In the genomic region with DNA sequence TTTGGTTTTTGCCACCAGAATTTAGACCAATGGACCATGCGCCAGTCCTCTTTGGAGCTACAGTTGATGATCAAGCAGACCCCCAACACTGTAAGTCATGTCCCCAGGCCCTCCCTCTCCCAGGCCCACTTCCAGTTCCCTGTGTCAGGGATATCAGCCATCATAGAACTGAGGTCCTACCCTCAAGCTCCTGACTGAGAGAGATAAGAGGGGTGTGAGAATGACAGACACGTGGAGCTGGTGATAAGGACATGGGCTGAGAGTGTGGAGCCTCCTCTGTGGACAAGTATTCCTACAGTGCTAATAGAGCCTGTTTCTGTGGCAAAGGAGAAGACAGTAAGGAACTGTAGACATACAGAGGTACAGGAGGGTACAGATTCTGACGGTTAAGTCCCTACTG, we compare ENCODE assay signal across 25 mouse cellular contexts. TPM values are rescaled to one million over a fixed set of nuclear protein-coding genes. Genes with fewer than 3 reads are reported as not detected.
A peak's percentile ranks its signal among the peaks of the same experiment; 100 is the strongest.
DNase-seq lines count a peak whose midpoint lies in the region; ATAC-seq and TF ChIP-seq lines count a peak whose summit lies in the region.
"Had no signal": no experiment of that assay in that cellular context is flagged by ENCODE, and none has a peak within 500 bp of the region (broad histone marks: within the 10 kb centered on the region; RNA-seq: fewer than 3 reads in every experiment).

No protein-coding gene starts in this region.

- H3K9me3 ChIP-seq in heart, embryonic 12.5 days (replicated peaks) = no peaks in the 10 kb centered on the region
- H3K9me3 ChIP-seq in MEL (replicated peaks; ENCODE audit: insufficient read depth, low read length) = no peaks in the 10 kb centered on the region
- H3K9me3 ChIP-seq in liver, embryonic 15.5 days (replicated peaks) = no peaks in the 10 kb centered on the region
- H3K9me3 ChIP-seq: embryonic facial prominence, embryonic 10.5 days; limb, embryonic 12.5 days had no signal

- H3K4me2 ChIP-seq in heart, embryonic 12.5 days = no peak overlapping the region
- peak overlapping the region; percentile 61 for H3K4me2 ChIP-seq in liver, embryonic 15.5 days
- H3K4me2 ChIP-seq: limb, embryonic 12.5 days had no signal

- no peaks in the 10 kb centered on the region for H3K27me3 ChIP-seq in heart, embryonic 12.5 days (replicated peaks)
- H3K27me3 ChIP-seq in MEL (ENCODE audit: control insufficient read depth in 1 of 2, insufficient read depth in 2 of 2, low read length in 2 of 2) = no peaks in the 10 kb centered on the region
- H3K27me3 ChIP-seq in liver, embryonic 15.5 days = no peaks in the 10 kb centered on the region

- H3K4me3 ChIP-seq in heart, embryonic 12.5 days = no peak overlapping the region
- H3K4me3 ChIP-seq in MEL (ENCODE audit: control insufficient read depth in 1 of 2, insufficient read depth in 1 of 2, low read depth in 2 of 2, low read length in 2 of 2) = no peak overlapping the region
- 0 out of 2 replicates have a peak overlapping the region, but pooled peaks have one; percentile 6 for H3K4me3 ChIP-seq in liver, embryonic 15.5 days (replicated peaks)
- H3K4me3 ChIP-seq: embryonic facial prominence, embryonic 10.5 days; left cerebral cortex, adult 2 months; limb, embryonic 12.5 days had no signal

- TF ChIP-seq POLR2A in MEL (IDR thresholded peaks at IDR 0.05; ENCODE audit: control insufficient read depth in 1 of 2, insufficient read depth in 1 of 2, low read depth in 1 of 2, low read length in 2 of 2, poor library complexity in 1 of 2) = no peak

- ATAC-seq in heart, embryonic 12.5 days (ENCODE audit: insufficient number of reproducible peaks, low FRiP score) = peak; percentile 90
- ATAC-seq in erythroblast, adult 5-6 weeks (replicated peaks; ENCODE audit: low FRiP score, poor library complexity, severe bottlenecking) = peak; percentile 84
- ATAC-seq in liver, embryonic 15.5 days (ENCODE audit: insufficient read depth) = peak; percentile 97
- ATAC-seq: hindbrain, postnatal 0 days had no signal

- DNase-seq in heart, adult 18-20 months = no peak
- peak; percentile 85 for DNase-seq in MEL (ENCODE audit: low read depth, low spot score)
- no peak for DNase-seq in cerebellum, adult 11 months
- DNase-seq in urinary bladder, postnatal 10 days (ENCODE audit: low spot score) = no peak
- DNase-seq in retina, postnatal 1 day = no peak
- DNase-seq: cerebellum, adult 9-11 months; gastrocnemius, postnatal 25 days; right cerebral cortex, postnatal 25 days; thymus, postnatal 4 days had no signal

- peaks cover 90% of the 10 kb centered on the region for H3K36me3 ChIP-seq in heart, embryonic 12.5 days
- H3K36me3 ChIP-seq in MEL (ENCODE audit: control insufficient read depth in 1 of 2, insufficient read depth in 2 of 2, low read length in 2 of 2) = peaks cover 13 to 36% of the 10 kb centered on the region in 2 experiments
- H3K36me3 ChIP-seq in liver, embryonic 15.5 days (replicated peaks) = peaks cover 88% of the 10 kb centered on the region

- H3K79me2 ChIP-seq in MEL (ENCODE audit: control insufficient read depth, insufficient read depth, low read length, poor library complexity) = no peaks in the 10 kb centered on the region

- 47% methylated on average over 3 of the region's 3 CpGs for WGBS in heart, embryonic 12.5 days
- 28% methylated on average over 3 of the region's 3 CpGs for WGBS in liver, embryonic 15.5 days (ENCODE audit: insufficient replicate concordance)

- TF ChIP-seq RAD21 in MEL (IDR thresholded peaks at IDR 0.05; ENCODE audit: low read depth, low read length) = no peak

- no peak overlapping the region for H3K9ac ChIP-seq in heart, embryonic 12.5 days
- no peak overlapping the region for H3K9ac ChIP-seq in MEL (ENCODE audit: control insufficient read depth, low read depth, low read length, poor library complexity, severe bottlenecking)
- H3K9ac ChIP-seq in liver, embryonic 15.5 days = peak overlapping the region; percentile 42; the same call in 1 of the 2 replicates
- H3K9ac ChIP-seq: limb, embryonic 12.5 days had no signal

- H3K27ac ChIP-seq in heart, embryonic 12.5 days (ENCODE audit: poor library complexity, severe bottlenecking) = 0 out of 2 replicates have a peak overlapping the region, but pooled peaks have one; percentile 47
- H3K27ac ChIP-seq in MEL (ENCODE audit: control insufficient read depth, low read depth, low read length) = peak overlapping the region; percentile 86
- H3K27ac ChIP-seq in liver, embryonic 15.5 days (replicated peaks) = peak overlapping the region; percentile 95
- H3K27ac ChIP-seq: embryonic facial prominence, embryonic 10.5 days; hindbrain, postnatal 0 days; left cerebral cortex, adult 2 months; limb, embryonic 12.5 days had no signal

- peak; percentile 90 to 93 for TF ChIP-seq EP300 in MEL (IDR thresholded peaks at IDR 0.05; ENCODE audit: low read depth in 1 of 2, low read length in 2 of 2)

- no peak for TF ChIP-seq CTCF in MEL (IDR thresholded peaks at IDR 0.05 in 2 of 3, conservative IDR thresholded peaks at IDR 0.05 in 1 of 3; ENCODE audit: control insufficient read depth in 1 of 3, insufficient read depth in 1 of 3, low read depth in 2 of 3, low read length in 3 of 3, poor library complexity in 1 of 3, severe bottlenecking in 1 of 3)

- H3K4me1 ChIP-seq in heart, embryonic 12.5 days (replicated peaks) = peaks cover 7% of the 10 kb centered on the region; the same call in 1 of the 2 replicates
- peaks cover 23 to 30% of the 10 kb centered on the region in 2 experiments for H3K4me1 ChIP-seq in MEL (ENCODE audit: control insufficient read depth in 1 of 2, insufficient read depth in 2 of 2, low read length in 2 of 2)
- peaks cover 48% of the 10 kb centered on the region for H3K4me1 ChIP-seq in liver, embryonic 15.5 days (replicated peaks)
- H3K4me1 ChIP-seq: embryonic facial prominence, embryonic 10.5 days; limb, embryonic 12.5 days had no signal

TF ChIP-seq in MEL, 35 proteins besides CTCF, POLR2A, EP300 and RAD21 (continues in another document):
- TF ChIP-seq MYB (IDR thresholded peaks at IDR 0.05; ENCODE audit: low read depth, low read length) (no peak), USF1 (IDR thresholded peaks at IDR 0.05; ENCODE audit: low read depth, low read length) (peak; percentile 68), TCF12 (IDR thresholded peaks at IDR 0.05; ENCODE audit: low read depth, low read length) (peak; percentile 97), NRF1 (IDR thresholded peaks at IDR 0.05; ENCODE audit: insufficient read depth, low read depth, low read length, poor library complexity, severe bottlenecking) (no peak), E2F4 (IDR thresholded peaks at IDR 0.05; ENCODE audit: borderline replicate concordance, low read depth, low read length) (no peak), POLR2AphosphoS2 (IDR thresholded peaks at IDR 0.05; ENCODE audit: low read length) (no peak)

RNA-seq across cellular contexts. Expression of gene Nlgn3, which starts 11.4 kb away (rescaled TPM):
- 2.2 and 2.9 TPM in 2 replicates for polyA plus RNA-seq in heart, embryonic 12.5 days (2016; fragmentation: Nextera tagmentation; extraction: Ambion mirVana)
- under 1 TPM; 0.39 to 0.74 TPM for total RNA-seq in heart, adult 18-20 months (2021)
- total RNA-seq in MEL (2012; rRNA removed) = 0.03 and 0.04 TPM in 2 replicates
- polyA plus RNA-seq in MEL (2012; ENCODE audit: insufficient read depth in 1 of 2, insufficient read length in 2 of 2, low read depth in 1 of 2, low replicate concordance in 2 of 2, missing spikeins in 1 of 2) = under 1 TPM in 1 of 2 experiments, not detected in 1; 0.15 TPM
- 0.84 and 0.96 TPM in 2 replicates for total RNA-seq in erythroblast, adult 5-6 weeks (2015; ENCODE audit: low replicate concordance)
- total RNA-seq in erythroblast, adult 5-6 weeks (2017; ENCODE audit: low replicate concordance) = 0.77 and 2.6 TPM in 2 replicates
- polyA plus RNA-seq in liver, embryonic 15.5 days (2015; fragmentation: Nextera tagmentation; extraction: Ambion mirVana) = 0.06 and 0.08 TPM in 2 replicates

RNA-seq across cellular contexts. Expression of gene Med12, which starts 13.7 kb away (rescaled TPM):
- 30.5 and 30.7 TPM in 2 replicates for polyA plus RNA-seq in heart, embryonic 12.5 days (2016; fragmentation: Nextera tagmentation; extraction: Ambion mirVana)
- total RNA-seq in heart, adult 18-20 months (2021) = 10 to 100 TPM; 13.5 to 19.1 TPM
- 20.9 and 23.1 TPM in 2 replicates for total RNA-seq in MEL (2012; rRNA removed)
- 10 to 100 TPM in 1 of 2 experiments, not detected in 1; 68.0 TPM for polyA plus RNA-seq in MEL (2012; ENCODE audit: insufficient read depth in 1 of 2, insufficient read length in 2 of 2, low read depth in 1 of 2, low replicate concordance in 2 of 2, missing spikeins in 1 of 2)
- 250 and 275 TPM in 2 replicates for total RNA-seq in erythroblast, adult 5-6 weeks (2015; ENCODE audit: low replicate concordance)
- 140 and 157 TPM in 2 replicates for total RNA-seq in erythroblast, adult 5-6 weeks (2017; ENCODE audit: low replicate concordance)
- polyA plus RNA-seq in liver, embryonic 15.5 days (2015; fragmentation: Nextera tagmentation; extraction: Ambion mirVana) = 21.4 and 23.1 TPM in 2 replicates

RNA-seq across cellular contexts. Expression of gene Gm20489, which starts 18.7 kb away (rescaled TPM):
- polyA plus RNA-seq in heart, embryonic 12.5 days (2016; fragmentation: Nextera tagmentation; extraction: Ambion mirVana) = not detected in 2 replicates
- not detected for total RNA-seq in heart, adult 18-20 months (2021)
- not detected in 2 replicates for total RNA-seq in MEL (2012; rRNA removed)
- polyA plus RNA-seq in MEL (2012; ENCODE audit: insufficient read depth in 1 of 2, insufficient read length in 2 of 2, low read depth in 1 of 2, low replicate concordance in 2 of 2, missing spikeins in 1 of 2) = not detected
- not detected in 2 replicates for total RNA-seq in erythroblast, adult 5-6 weeks (2015; ENCODE audit: low replicate concordance)
- not detected in 2 replicates for total RNA-seq in erythroblast, adult 5-6 weeks (2017; ENCODE audit: low replicate concordance)
- polyA plus RNA-seq in liver, embryonic 15.5 days (2015; fragmentation: Nextera tagmentation; extraction: Ambion mirVana) = not detected in 2 replicates
- total RNA-seq: gastrocnemius, postnatal 25 days; hindbrain, postnatal 0 days; left cerebral cortex, adult 2 months; megakaryocyte, adult 5-6 weeks; midbrain, postnatal 0 days had no signal
- polyA plus RNA-seq: brain, embryonic 14.5 days; embryonic facial prominence, embryonic 10.5 days; heart, postnatal 0 days; hindbrain, postnatal 0 days; kidney, embryonic 16.5 days; limb, embryonic 12.5 days; lung, embryonic 16.5 days; midbrain, postnatal 0 days; neural tube, embryonic 11.5 days; testis, adult 2 months had no signal

RNA-seq across cellular contexts. Expression of gene Il2rg, which starts 19.5 kb away (rescaled TPM):
- polyA plus RNA-seq in heart, embryonic 12.5 days (2016; fragmentation: Nextera tagmentation; extraction: Ambion mirVana) = 10.7 and 11.8 TPM in 2 replicates
- total RNA-seq in heart, adult 18-20 months (2021) = 10 to 100 TPM; 10.5 to 15.1 TPM
- total RNA-seq in MEL (2012; rRNA removed) = 1.6 and 1.9 TPM in 2 replicates
- 1 to 10 TPM in 1 of 2 experiments, not detected in 1; 3.5 TPM for polyA plus RNA-seq in MEL (2012; ENCODE audit: insufficient read depth in 1 of 2, insufficient read length in 2 of 2, low read depth in 1 of 2, low replicate concordance in 2 of 2, missing spikeins in 1 of 2)
- 11.5 and 17.3 TPM in 2 replicates for total RNA-seq in erythroblast, adult 5-6 weeks (2015; ENCODE audit: low replicate concordance)
- total RNA-seq in erythroblast, adult 5-6 weeks (2017; ENCODE audit: low replicate concordance) = 15.1 and 37.6 TPM in 2 replicates
- polyA plus RNA-seq in liver, embryonic 15.5 days (2015; fragmentation: Nextera tagmentation; extraction: Ambion mirVana) = 9.4 and 9.6 TPM in 2 replicates

RNA-seq across cellular contexts. Expression of gene Gm614, which starts 23.8 kb away (rescaled TPM):
- not detected in 2 replicates for polyA plus RNA-seq in heart, embryonic 12.5 days (2016; fragmentation: Nextera tagmentation; extraction: Ambion mirVana)
- not detected for total RNA-seq in heart, adult 18-20 months (2021)
- not detected in 2 replicates for total RNA-seq in MEL (2012; rRNA removed)
- polyA plus RNA-seq in MEL (2012; ENCODE audit: insufficient read depth in 1 of 2, insufficient read length in 2 of 2, low read depth in 1 of 2, low replicate concordance in 2 of 2, missing spikeins in 1 of 2) = not detected
- not detected in 2 replicates for total RNA-seq in erythroblast, adult 5-6 weeks (2015; ENCODE audit: low replicate concordance)
- total RNA-seq in erythroblast, adult 5-6 weeks (2017; ENCODE audit: low replicate concordance) = not detected in 2 replicates
- not detected in 2 replicates for polyA plus RNA-seq in liver, embryonic 15.5 days (2015; fragmentation: Nextera tagmentation; extraction: Ambion mirVana)
- total RNA-seq: gastrocnemius, postnatal 25 days; hindbrain, postnatal 0 days; layer of hippocampus, adult 8-10 months; left cerebral cortex, adult 2 months; megakaryocyte, adult 5-6 weeks; midbrain, postnatal 0 days had no signal
- polyA plus RNA-seq: brain, embryonic 14.5 days; embryonic facial prominence, embryonic 10.5 days; hindbrain, postnatal 0 days; kidney, embryonic 16.5 days; limb, embryonic 12.5 days; lung, embryonic 16.5 days; midbrain, postnatal 0 days; neural tube, embryonic 11.5 days had no signal
